Mouse (Mus musculus): ENCODE measurements at regions not wholly inside any gene's neighbourhood (a gene's known extent, or its start where the extent isn't known, plus 50 kb on each side); places are given as distances from the start of the nearest gene placed in this dataset.
A peak's percentile ranks its signal among the peaks of the same experiment; 100 is the strongest.

DNA sequence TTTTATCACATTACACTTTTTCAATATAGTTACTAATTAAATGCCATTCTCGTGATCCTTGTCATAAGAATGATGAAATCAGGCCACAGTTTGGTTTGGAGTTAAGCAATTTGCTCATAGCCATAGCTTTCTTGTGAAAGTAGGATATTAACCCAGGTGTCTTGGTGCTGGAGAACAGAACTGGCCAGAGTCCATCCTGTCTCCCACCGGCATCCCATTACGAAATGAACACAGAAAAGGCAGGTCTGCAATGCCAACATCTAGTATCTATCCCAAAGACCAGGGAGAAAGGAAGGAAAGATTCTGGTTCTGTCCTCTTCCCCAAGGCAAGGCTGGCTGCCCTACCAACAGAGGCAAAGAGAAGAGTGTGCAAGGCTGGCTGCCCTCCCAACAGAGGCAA, 61.6 kb upstream of the Avpr1a start:
- peak in 1 of 2 experiments; percentile 29 for DNase-seq

DNA sequence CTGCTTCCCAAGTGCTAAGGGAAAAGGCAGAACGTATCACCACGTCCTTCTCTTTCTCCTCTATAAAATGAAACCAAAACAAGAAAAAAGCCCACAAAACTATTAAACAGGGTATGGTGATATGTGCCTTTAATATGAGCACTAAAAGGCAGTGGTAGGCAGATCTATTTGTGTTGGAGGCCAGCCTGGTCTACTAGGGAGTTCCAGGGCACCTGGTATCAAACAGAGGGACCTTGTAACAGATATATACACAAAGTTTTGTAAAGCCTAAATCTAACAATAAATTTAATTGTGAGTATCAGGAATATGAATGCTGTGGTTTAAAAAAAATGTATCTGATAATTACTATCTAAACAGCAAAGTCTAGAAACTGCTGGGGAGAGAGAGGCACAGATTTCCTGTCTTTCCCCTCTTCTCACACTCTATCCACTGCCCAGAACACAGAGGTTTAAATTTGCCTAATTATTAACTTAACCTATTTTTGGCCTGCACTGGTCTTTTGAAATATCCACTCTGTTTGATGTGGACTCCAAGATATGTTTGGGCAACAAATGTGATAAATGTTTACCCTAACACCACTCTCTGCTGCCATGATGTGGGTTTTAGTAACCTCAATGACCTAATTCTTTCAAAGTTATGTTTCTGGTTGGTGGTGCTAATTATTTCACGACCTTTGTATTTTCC, 68.5 kb upstream of the Avpr1a start:
- DNase-seq = peak in 1 of 2 experiments; percentile 12

DNA sequence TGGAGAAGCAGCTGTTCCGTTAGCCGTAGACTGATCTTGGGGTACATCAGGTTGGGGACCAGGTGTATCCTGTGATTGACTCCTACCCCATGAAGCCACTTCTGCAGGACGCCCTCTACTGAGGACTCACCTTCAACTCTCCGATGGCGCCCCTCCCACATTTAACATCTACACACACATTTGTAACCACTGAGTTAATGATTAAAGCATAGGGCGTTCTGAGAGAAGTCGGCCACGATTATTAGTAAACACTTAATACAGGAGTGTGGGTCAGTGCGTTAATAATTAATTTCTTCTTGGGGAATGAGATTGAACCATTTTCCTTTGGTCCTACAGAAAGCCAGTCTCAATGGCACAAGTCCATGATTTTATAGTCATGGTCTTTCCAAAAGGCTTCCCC, 105.0 kb upstream of the Avpr1a start:
- DNase-seq = peak; percentile 53 to 75

DNA sequence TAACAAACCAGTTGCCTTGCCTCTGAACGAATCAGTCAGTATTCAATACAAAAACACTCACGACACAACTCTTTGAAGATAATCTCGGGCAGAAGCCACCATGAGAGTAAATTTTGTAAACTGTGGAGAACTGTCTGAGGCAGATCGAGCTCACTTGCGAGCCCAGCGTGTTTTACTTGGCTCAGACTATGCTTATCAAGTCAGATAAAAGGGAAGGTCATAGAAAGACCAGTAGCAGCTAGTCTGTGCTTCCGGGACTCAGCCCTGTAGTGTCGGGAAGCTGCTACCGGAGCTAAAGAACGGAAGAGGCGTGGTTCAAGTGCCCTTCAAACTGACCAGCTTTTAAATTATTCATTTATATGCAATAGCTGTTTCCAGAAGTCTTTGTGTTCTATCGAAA, 105.9 kb upstream of the Avpr1a start:
- DNase-seq = peak in 1 of 2 experiments; percentile 5

DNA sequence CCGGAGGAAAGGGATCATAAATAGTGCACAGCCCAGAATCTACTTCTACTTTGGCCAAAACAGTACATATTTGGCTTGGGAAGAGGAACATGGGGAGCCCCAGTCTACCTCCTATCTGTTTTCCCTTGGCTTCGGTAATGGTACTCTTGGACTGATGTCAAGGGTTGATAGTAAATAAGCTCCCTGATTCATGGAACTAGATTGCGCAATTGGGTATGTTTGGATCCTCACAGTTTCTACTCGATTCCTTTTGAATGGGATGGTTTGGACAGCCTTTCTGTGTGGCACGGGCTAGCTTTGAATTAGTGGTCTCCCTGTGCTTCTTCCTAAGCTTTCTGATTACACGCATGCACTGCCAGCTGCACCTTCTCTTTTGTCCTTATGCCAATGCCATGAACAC, 121.4 kb upstream of the Avpr1a start:
- DNase-seq = peak in 1 of 2 experiments; percentile 16

DNA sequence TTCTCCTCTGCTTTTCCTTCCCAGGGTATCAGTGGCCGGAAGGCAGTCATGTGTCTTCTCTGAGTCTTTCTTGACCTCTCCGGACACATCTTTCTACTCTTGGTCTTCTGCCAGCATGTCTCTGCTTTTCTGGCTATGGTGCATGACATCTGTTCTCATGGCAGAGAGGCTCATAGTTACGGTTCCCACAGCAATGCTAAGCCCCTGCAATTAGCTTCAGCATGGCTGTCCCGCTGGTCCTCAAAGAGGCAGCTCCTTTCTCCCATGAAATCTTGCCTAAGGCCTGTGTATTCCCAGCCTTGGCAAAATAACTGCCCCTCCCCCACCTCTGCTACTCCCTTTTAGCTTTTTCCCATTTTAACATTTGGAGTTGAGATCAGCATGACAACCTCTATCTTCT, 129.4 kb upstream of the Avpr1a start:
- peak; percentile 13 to 21 for DNase-seq

DNA sequence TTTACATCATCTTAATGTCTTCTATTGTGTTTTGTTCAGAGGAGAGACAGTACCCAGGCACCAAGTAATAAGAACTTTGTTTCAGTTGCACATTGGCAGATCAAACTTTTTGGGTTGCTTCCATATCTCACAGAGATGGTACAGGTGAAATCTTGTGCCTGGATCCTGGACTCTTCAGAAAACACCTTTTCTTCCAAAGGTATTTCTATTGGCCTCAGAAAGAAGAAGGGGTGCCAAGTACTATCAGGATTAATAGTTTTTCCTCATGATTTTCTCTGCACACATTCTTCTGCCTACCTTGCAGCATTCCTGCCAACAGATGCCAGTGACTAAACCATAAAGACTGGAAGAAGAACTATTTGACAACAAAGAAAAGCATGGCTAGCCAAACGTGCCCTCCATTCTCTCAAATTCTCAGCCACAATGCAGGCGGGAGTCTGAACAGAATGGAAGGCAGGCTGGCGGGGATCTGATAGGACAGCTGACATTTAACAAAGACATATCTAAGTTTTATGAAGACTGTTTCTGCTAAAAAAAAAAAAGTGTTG, 137.6 kb upstream of the Avpr1a start:
- DNase-seq = no peak

DNA sequence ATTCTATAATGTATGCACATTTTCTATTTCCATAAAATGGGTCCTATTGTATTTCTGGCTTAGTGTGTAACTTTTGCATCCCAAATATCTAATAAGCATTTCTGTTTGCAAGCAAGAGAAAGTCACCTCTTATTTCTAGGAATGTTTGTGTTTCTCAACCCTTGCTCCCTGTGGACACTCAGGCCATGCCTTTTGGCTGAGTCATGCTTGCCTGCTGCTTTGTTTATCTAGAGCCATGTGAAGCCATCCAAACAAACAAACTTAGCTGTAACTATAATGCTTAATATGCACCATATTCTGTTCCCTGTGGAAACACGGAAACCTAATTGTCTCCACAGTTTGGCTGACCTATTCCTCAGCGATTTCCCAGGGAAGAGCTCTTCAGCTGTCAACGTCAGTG, 139.6 kb upstream of the Avpr1a start:
- DNase-seq = peak; percentile 11 to 39

DNA sequence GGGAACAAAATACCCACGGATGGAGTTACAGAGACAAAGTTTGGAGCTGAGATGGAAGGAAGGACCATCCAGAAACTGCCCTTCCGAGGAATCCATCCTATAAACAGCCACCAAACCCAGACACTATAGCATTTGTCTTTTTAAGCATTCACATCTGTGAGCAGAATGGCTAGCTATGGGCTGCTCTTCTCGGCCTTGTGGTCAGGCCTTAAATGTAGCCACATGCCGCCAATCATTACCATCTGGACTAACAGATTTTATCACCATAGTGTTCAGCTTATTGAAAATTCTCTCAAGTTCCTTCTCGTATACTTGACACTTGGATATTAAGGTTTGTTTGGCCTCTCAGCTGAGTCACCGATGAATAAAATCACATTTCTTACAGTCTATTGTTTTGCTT, 146.0 kb upstream of the Avpr1a start:
- DNase-seq = no peak

DNA sequence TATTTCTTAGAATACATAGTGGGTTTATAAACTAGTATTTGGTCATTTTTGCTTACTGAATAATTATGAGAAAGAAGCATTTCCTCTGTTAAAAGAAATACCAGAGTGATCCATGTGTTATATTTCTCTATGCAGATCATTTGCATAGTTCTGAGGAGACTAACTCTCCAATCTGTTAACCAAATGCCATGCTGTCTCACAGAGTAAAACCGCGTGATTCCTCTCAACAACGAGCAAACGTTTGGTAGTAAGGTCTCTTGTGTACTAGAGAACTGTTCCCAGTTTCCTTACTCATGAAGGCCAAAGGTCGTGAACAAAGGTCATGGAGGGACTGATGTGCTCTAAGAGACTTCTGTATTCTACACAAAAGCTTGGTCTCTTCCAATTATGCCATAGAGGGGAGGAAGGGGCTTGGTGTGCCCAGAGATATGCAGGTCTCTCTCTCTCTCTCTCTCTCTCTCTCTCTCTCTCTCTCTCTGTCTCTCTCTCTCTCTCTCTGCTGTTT, 152.3 kb upstream of the Avpr1a start:
- no peak for DNase-seq

DNA sequence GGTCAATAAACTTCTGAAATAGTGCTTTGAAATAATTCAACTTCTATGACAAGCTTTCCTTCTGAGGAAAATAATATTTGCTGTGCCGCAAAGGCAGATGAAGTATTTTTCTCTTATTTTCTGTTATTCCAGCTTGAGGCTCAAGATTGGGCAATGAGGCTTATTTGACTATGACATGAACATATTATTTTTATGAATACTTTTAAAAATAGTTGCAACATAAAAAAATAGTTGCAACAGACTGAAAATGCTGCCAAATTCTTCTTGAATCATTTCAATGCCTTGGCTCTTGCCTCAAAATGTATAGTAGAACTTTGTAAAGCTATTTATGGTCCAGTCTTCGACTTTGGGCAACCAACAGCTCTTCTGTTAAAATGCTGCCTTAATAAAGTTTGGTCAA, 156.7 kb upstream of the Avpr1a start:
- peak in 1 of 2 experiments; percentile 2 for DNase-seq

DNA sequence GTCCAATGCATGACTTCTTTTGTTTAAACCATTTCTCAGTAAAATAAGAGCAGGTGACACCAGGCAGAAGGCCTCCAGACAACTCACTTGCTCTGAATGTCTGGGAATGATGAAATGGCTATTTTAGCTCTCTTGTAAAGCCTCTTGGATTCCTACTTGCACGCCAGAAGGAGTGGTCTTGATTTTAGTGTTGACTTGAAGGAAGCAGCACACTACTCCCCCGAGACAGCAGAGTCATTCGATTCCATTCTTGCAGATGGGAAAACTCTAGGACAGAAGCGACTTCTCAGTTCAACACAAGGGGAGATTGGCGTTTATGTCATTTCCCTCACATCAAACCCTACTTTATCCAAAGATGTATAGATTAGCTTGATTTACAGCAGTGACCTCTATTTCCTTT, 157.2 kb upstream of the Avpr1a start:
- DNase-seq = no peak

DNA sequence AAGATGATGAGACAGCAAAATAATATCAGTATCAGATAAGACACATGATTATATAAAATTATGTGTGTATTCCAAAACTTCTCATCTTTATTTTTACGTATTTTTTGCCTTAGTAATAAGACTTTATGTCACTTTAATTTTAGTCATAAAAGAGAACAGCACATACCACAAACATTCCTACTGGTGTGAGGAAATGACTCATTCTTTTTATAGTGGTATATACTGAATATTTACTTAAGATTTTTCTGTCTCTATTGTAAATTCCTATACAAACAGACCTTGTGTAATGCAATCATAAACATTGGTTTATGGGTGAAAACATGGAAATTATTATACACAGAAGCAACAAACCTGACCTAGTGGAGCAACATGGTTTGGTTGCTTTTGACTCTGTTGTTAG, 173.4 kb upstream of the Avpr1a start:
- DNase-seq = no peak

DNA sequence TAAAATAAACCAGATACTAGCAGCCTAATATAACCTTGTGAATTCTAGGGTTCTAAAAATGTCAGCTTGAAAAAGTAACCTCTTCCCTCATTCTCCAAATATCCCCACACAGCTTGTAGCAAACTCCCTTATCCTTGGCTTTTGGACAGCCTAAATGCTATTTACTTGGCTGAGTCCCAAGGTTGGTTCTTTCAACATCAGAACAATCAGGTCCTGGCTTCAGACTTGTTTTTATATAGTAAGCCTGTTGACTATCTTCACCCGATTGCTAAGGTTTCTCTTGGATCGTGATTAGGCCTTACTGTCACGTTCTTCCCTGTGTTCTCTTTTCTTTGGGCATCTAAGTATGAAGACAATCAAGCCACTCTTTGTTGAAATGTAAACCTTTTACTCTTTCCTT, 174.1 kb upstream of the Avpr1a start:
- DNase-seq = peak in 1 of 2 experiments; percentile 2

DNA sequence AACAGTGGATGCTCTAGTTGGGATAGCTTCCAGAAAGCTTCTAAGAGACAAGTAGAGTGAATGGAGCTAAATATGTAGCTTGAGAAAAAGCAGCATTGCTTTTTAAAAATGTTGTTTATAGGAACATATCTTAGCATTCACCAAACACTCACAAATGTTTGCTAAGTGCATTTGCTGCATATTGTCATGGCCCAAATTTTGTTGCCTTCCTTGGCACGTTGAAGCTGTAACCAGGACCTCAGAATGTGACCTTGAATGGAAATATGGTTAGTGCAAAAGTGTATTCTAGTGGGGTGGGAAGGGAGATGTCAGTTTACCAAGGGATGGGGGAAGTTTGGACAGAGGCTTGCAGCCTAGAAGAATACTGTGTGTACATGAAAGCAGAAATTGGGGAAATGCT, 166.9 kb upstream of the Rxylt1 start:
- no peak for DNase-seq

DNA sequence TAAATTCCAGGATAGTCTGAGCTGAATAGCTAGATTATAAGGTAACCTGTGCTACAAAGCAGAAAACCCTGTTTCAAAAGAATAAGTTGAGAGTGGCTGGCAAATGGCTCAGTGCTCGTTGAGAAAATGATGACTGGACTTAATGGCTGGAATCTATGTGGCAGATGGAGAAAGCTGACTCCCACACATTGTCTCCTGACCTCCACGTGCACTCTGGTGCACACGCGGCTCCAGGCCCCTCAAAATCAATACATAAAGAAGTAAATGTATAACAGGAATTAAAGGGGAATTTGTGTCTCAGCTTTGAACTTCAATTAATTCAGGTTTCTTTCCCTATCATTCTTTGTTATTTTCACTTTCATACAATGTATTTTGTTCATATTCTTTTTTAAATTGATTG, 162.2 kb upstream of the Rxylt1 start:
- DNase-seq = no peak

DNA sequence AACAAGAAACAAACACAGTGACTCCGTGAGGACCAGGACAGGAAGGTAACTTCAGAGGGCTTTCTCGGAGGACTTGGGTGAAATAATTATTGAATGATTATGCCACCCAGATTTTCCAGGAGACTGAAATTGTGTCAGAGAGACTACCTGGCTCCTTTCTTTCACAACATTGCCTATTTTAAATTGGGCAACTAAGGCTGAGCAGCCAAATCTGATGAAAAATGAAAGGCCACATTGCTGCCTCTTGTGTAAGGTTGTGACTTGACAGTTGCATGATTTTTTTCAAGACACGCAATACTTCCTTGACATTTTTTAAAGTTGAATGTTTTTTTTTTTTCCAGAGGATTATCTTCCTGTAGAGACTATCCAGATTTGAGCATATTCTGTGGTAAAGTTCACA, 161.5 kb upstream of the Rxylt1 start:
- no peak for DNase-seq

DNA sequence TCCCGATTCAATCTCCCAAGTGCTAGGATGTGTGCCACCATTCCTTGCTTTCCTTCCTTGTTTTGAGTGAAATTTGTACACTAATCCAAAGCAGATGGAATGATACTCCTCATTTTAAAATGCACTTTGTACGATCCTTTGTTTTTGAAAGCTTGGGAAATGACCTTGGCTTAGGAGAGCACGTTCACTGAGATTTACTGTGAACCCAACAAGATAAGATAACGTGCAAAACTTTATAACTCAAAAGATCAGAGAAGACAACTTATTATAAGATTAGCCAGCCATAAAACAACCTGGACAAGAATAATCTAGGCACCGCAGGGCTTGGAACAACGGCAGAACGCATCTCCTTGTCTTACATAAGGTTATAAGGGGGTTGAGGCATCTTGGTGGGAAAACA, 134.6 kb upstream of the Rxylt1 start:
- no peak for DNase-seq

DNA sequence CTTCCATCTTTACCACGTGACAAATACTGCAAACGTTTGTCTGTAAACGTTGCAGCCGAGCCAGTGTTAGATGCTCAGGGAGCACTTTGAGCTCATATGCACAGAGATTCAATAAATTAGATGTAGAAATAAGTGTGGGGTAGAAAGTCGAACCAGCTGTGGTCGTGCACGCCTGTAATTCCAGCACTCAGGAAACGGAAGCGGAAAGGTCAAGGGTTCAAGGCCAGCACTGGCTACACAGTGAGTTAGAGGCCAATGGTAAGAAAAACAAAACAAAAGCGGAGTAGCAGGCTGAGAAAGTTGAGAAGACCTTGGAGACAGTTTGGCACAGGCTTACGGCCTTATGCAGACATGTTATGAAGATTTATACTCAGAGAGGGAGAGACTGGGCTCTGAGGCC, 133.6 kb upstream of the Rxylt1 start:
- DNase-seq = peak; percentile 56 to 63

DNA sequence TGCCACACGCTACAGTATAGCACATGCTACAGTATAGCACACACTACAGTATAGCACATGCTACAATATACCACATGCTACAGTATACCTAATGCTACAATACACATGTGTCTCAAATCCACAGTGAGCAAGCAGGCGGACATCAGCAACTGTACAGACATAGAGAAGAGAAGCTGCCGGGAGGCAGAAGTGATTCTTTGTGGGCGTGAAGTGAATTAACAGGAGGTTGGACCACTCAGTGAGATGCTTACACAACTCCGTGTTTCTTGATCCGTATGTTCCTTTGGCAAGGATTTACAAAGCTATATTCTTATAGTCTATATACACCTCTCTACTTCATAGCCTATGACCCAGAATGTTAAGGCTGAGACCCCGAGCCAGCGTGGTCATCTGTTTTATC, 128.5 kb upstream of the Rxylt1 start:
- no peak for DNase-seq

DNA sequence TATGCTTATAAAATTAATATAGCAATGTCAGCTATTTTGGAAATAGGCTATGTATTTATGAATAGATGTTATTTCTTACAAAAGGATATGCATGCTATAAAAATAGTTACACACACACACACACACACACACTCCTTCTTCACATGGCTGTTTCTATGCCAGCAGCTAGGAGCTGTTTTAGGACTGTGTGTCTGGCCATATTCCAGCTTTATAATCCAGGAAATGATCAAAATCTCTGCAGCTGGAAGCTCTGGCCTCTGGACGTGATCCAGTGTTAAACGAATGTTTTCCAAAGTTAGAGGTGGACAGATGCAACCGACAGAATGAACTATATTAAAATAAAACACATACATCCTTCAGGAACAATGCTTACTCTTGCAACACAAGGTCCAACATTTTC, 125.9 kb upstream of the Rxylt1 start:
- peak in 1 of 2 experiments; percentile 3 for DNase-seq

DNA sequence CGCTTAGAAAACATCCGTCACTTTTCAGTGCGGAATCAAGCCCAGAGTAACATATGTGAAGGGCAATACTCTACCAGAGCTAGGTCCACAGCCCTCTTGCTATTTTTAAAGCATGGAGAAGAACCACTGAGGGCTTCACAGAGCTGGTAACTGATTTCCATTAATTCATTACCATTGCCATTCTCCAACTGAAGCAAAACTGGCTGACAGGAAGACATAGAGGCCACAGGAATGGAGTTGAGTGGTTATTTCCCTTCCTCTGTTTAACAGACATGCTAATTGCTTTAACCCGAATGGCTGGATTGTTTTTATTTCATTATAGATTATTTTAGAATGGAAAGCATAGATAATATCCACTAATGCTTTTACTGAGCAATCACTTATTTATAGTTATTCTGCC, 120.4 kb upstream of the Rxylt1 start:
- DNase-seq = no peak

DNA sequence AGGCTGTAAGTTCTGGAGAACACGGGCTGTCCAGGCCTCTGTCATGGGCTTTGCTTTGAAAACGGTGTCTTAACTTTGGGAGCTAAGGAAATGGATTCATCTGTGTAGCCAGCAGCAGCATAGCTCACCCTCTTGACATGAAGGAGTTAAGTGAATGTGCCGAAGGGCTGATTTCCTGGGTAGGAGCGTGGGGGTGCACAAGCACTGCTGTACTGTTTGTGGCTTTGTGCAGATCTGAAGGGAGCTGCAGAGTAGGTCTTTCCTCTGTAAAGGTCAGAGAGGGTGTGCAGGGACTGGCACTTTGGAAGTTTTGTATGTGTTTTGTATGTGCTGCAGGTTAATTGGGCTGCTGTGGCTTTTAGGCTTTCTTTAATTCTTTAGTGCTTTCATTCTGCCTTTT, 102.6 kb upstream of the Rxylt1 start:
- DNase-seq = no peak

DNA sequence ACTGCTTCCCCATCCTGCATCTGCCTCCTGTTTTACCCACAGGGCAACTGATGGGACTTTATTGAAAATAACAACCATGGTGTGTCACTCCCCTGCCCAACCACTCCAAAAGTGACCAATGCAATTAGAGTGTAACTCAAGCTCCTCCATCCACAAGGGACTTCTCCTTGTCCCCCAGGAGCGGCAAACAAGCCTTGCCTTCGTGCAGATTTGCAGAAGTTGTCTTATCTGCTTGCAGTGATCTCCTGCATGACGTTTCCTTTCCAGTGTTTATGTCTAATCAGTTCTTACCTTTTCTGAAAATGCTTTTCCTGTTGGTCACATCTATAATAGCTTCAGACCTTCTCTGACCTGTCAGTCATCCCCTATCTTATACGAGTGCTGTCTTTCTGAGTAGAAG, 100.5 kb upstream of the Rxylt1 start:
- no peak for DNase-seq

DNA sequence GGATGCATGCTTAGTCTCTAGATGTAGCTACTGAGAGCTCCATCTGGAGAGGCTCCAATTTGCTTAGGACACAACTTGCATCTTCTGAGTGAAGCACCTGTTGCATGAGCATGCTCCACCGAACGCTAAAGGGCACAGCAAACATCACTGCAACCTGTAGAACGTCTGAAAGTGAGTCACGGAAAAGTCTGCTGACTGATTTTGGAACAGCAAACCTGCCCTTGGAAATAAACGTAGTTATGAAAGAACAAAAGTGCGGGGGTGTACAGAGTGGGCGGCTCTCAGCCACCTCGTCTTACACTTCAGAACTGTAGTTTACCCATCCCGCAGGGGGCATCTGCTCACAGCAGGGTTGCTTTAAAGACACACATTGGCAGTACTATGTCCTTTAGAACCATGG, 97.0 kb upstream of the Rxylt1 start:
- DNase-seq = peak in 1 of 2 experiments; percentile 8

All from kidney, postnatal 36 days (tissue).